Mouse (Mus musculus) embryonic fibroblast, embryonic 13.5 days (primary cell): ENCODE measurements around the gene Rps6kb1.

Experiments
- CTCF ChIP-seq: IDR thresholded peaks from 2 replicates; pipeline ENCODE4 v1.5.1; 2011; ENCODE audit warnings: mild to moderate bottlenecking, control low read depth, low read length, moderate library complexity, borderline replicate concordance; ENCODE audit not compliant: insufficient read depth
- POLR2A ChIP-seq: IDR thresholded peaks from 2 replicates; pipeline ENCODE4 v1.6.1; 2011; ENCODE audit warnings: low read depth, mild to moderate bottlenecking, control low read depth, low read length, moderate library complexity

DNA sequence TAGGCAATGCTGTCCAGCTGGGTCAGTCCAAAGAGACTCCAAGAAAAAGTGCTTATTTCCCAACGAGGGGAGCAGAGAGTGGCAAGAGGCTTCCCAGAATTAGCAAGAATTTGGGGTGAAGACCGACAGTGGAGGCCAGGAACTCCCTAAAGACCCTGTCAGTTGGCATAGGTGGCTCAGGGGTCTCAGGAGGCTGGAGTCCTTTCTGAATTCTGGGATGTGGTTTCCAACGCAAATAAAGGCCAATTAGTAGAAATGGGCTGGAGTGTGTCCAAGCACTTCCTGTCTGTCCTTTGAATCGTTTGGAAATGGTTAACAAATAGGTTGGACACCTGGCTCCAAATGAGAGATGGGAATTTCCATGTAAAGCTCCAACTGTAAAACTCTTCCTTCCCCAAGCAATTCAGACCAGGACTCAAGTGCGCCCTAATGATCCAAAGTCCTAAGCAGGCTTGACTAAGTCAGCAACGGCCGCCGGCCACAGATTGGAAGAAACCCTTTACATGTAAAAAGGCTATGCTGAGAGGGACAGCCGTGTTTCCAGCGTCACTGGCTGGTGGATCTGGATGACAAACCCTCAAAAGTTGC, 35.2 kb upstream of the Rps6kb1 start:
- no peak for TF ChIP-seq CTCF
- no peak; the same call in 1 of the 2 replicates for TF ChIP-seq POLR2A
